Mouse (Mus musculus) myocyte (in vitro differentiated cells): ENCODE measurements around the gene Adipoq. TPM values are rescaled to one million over a fixed set of nuclear protein-coding genes. Genes with fewer than 3 reads are reported as not detected.

Source experiments
- H3K27me3 ChIP-seq: one replicate; pipeline ENCODE4 v1.6.1; 2011; ENCODE audit not compliant: control insufficient read depth, insufficient read depth, insufficient read length
- H3K36me3 ChIP-seq: one replicate; pipeline ENCODE4 v1.6.1; 2011; ENCODE audit not compliant: control insufficient read depth, insufficient read depth
- H3K4me2 ChIP-seq: one replicate; pipeline ENCODE4 v1.6.1; 2011; ENCODE audit warnings: low read depth, control low read depth
- H3K4me3 ChIP-seq: one replicate; pipeline ENCODE4 v1.5.1; 2011; ENCODE audit warnings: mild to moderate bottlenecking, control low read depth, moderate library complexity
- H3K79me2 ChIP-seq: one replicate; pipeline ENCODE4 v1.6.1; 2011; ENCODE audit not compliant: control insufficient read depth, insufficient read depth
- H3ac ChIP-seq: one replicate; pipeline ENCODE4 v1.6.1; 2011; ENCODE audit not compliant: control insufficient read depth, insufficient read length
- CEBPB ChIP-seq: IDR thresholded peaks from 2 replicates; pipeline ENCODE4 v1.6.1; 2011; ENCODE audit warnings: mild to moderate bottlenecking, moderate library complexity; ENCODE audit not compliant: poor library complexity, insufficient read depth, severe bottlenecking
- E2F4 ChIP-seq: IDR thresholded peaks from one replicate; pipeline ENCODE4 v1.6.1; 2011; ENCODE audit warnings: mild to moderate bottlenecking, control low read depth, moderate library complexity; ENCODE audit not compliant: insufficient read depth
- MAX ChIP-seq: IDR thresholded peaks from one replicate; pipeline ENCODE4 v1.6.1; 2011; ENCODE audit warnings: low read depth, mild to moderate bottlenecking, control low read depth
- MYOD1 ChIP-seq, 3 experiments: IDR thresholded peaks; one replicate each; pipeline ENCODE4 v1.6.1; 2011; ENCODE audit warnings: control low read depth in 2 of 3, low read depth in 2 of 3, mild to moderate bottlenecking in 2 of 3, moderate library complexity in 1 of 3; ENCODE audit not compliant: insufficient read length in 2 of 3, control insufficient read depth in 1 of 3
- MYOG ChIP-seq, 3 experiments: IDR thresholded peaks; one replicate each; pipeline ENCODE4 v1.6.1; 2011; ENCODE audit warnings: control low read depth in 2 of 3, low read depth in 2 of 3, mild to moderate bottlenecking in 2 of 3; ENCODE audit not compliant: insufficient read length in 2 of 3, control insufficient read depth in 1 of 3, insufficient read depth in 1 of 3
- POLR2A ChIP-seq: IDR thresholded peaks from one replicate; pipeline ENCODE4 v1.6.1; 2011; ENCODE audit warnings: low read depth, mild to moderate bottlenecking, control low read depth, moderate library complexity; ENCODE audit not compliant: insufficient read length
- POLR2AphosphoS2 ChIP-seq: IDR thresholded peaks from one replicate; pipeline ENCODE4 v1.6.1; 2011; ENCODE audit warnings: low read depth, control low read depth; ENCODE audit not compliant: insufficient read length
- REST ChIP-seq: IDR thresholded peaks from one replicate; pipeline ENCODE4 v1.6.1; 2011; ENCODE audit warnings: mild to moderate bottlenecking, control low read depth, moderate library complexity; ENCODE audit not compliant: insufficient read depth, insufficient read length
- SRF ChIP-seq: IDR thresholded peaks from one replicate; pipeline ENCODE4 v1.6.1; 2011; ENCODE audit warnings: low read depth; ENCODE audit not compliant: control insufficient read depth, insufficient read length
- TCF12 ChIP-seq: IDR thresholded peaks from one replicate; pipeline ENCODE4 v1.6.1; 2011; ENCODE audit warnings: mild to moderate bottlenecking, control low read depth; ENCODE audit not compliant: poor library complexity, insufficient read depth, severe bottlenecking
- TCF3 ChIP-seq: IDR thresholded peaks from one replicate; pipeline ENCODE4 v1.6.1; 2011; ENCODE audit warnings: low read depth, control low read depth; ENCODE audit not compliant: insufficient read length
- USF1 ChIP-seq: IDR thresholded peaks from one replicate; pipeline ENCODE4 v1.6.1; 2011; ENCODE audit warnings: low read depth, mild to moderate bottlenecking, control low read depth, moderate library complexity
- polyA plus RNA-seq: library from polyadenylated mRNA; unstranded; fragments of >200 nt; fragmentation: generic; extraction: Trizol; gene quantifications from one replicate; pipeline ENCODE4 v1.2.1, GENCODE M21; 2012; ENCODE audit warnings: missing spikeins

The Adipoq gene
- polyA plus RNA-seq, 1 experiment, result not detected

GRCm38 (mm10) chr16:23100613-23101012, 45.7 kb upstream of the Adipoq start:
- Histone ChIP-seq H3K36me3 (no peaks in the 10 kb centered on the region), H3K4me2 (no peak overlapping the region), H3K4me3 (no peak overlapping the region), H3ac (no peak overlapping the region), H3K79me2 (no peaks in the 10 kb centered on the region), H3K27me3 (no peaks in the 10 kb centered on the region)
- no peak for TF ChIP-seq MAX

- H3K4me2 ChIP-seq, result no peak overlapping the region
- no peaks in the 10 kb centered on the region for H3K36me3 ChIP-seq
- H3K79me2 ChIP-seq, result no peaks in the 10 kb centered on the region
- H3K27me3 ChIP-seq, result no peaks in the 10 kb centered on the region
- no peak overlapping the region for H3K4me3 ChIP-seq
- no peak for TF ChIP-seq MYOD1 (IDR thresholded peaks at IDR 0.05; ENCODE audit: control insufficient read depth in 1 of 3, insufficient read length in 2 of 3, low read depth in 2 of 3)
- no peak for TF ChIP-seq REST
- H3ac ChIP-seq, result no peak overlapping the region
Observed at GRCm38 (mm10) chr16:23102340-23103037, 43.8 kb upstream of the Adipoq start.

- H3K27me3 ChIP-seq, result no peaks in the 10 kb centered on the region
- no peaks in the 10 kb centered on the region for H3K36me3 ChIP-seq
- H3K79me2 ChIP-seq, result peaks cover 6% of the 10 kb centered on the region
- TF ChIP-seq TCF12 (no peak), TCF3 (no peak), MYOD1 (IDR thresholded peaks at IDR 0.05; ENCODE audit: control insufficient read depth in 1 of 3, insufficient read length in 2 of 3, low read depth in 2 of 3) (no peak), REST (no peak), E2F4 (no peak), SRF (no peak), USF1 (no peak), POLR2A (no peak), CEBPB (no peak), MAX (no peak), POLR2AphosphoS2 (no peak), MYOG (IDR thresholded peaks at IDR 0.05; ENCODE audit: control insufficient read depth in 1 of 3, insufficient read depth in 1 of 3, insufficient read length in 2 of 3, low read depth in 2 of 3) (no peak)
- no peak overlapping the region for H3K4me2 ChIP-seq
- H3K4me3 ChIP-seq, result no peak overlapping the region
- H3ac ChIP-seq, result no peak overlapping the region
Observed at GRCm38 (mm10) chr16:23103038-23103745, 43.1 kb upstream of the Adipoq start.

- no peaks in the 10 kb centered on the region for H3K27me3 ChIP-seq
- H3K4me2 ChIP-seq, result no peak overlapping the region
- peaks cover 3% of the 10 kb centered on the region for H3K36me3 ChIP-seq
- no peak overlapping the region for H3ac ChIP-seq
- peaks cover 13% of the 10 kb centered on the region for H3K79me2 ChIP-seq
- no peak overlapping the region for H3K4me3 ChIP-seq
- TF ChIP-seq POLR2AphosphoS2 (no peak), TCF3 (no peak), USF1 (no peak), MAX (no peak), TCF12 (no peak), POLR2A (no peak), MYOG (IDR thresholded peaks at IDR 0.05; ENCODE audit: control insufficient read depth in 1 of 3, insufficient read depth in 1 of 3, insufficient read length in 2 of 3, low read depth in 2 of 3) (no peak), MYOD1 (IDR thresholded peaks at IDR 0.05; ENCODE audit: control insufficient read depth in 1 of 3, insufficient read length in 2 of 3, low read depth in 2 of 3) (no peak), CEBPB (no peak), SRF (no peak), E2F4 (no peak), REST (no peak)
Observed at GRCm38 (mm10) chr16:23103841-23104240, 42.5 kb upstream of the Adipoq start.

- Histone ChIP-seq H3K4me3 (no peak overlapping the region), H3K27me3 (no peaks in the 10 kb centered on the region), H3K4me2 (no peak overlapping the region), H3ac (no peak overlapping the region), H3K79me2 (peaks cover 35% of the 10 kb centered on the region), H3K36me3 (peaks cover 26% of the 10 kb centered on the region)
- no peak for TF ChIP-seq MYOD1 (IDR thresholded peaks at IDR 0.05; ENCODE audit: control insufficient read depth in 1 of 3, insufficient read length in 2 of 3, low read depth in 2 of 3)
Observed at GRCm38 (mm10) chr16:23106121-23106520, 40.2 kb upstream of the Adipoq start.
